Mouse (Mus musculus) neutrophil, adult 5-6 weeks (primary cell): ENCODE results near the gene Plpp1. TPM values are rescaled to one million over a fixed set of nuclear protein-coding genes. Genes with fewer than 3 reads are reported as not detected.

Experiments
- ATAC-seq: fragments of 151-379, 151-347 bp; 2 replicates; pipeline ENCODE4 v1.8.0; 2017; ENCODE audit warnings: mild to moderate bottlenecking, moderate TSS enrichment; ENCODE audit not compliant: insufficient number of reproducible peaks, poor library complexity, low FRiP score, severe bottlenecking; ENCODE audit errors: extremely low read depth
- total RNA-seq: library from RNA; stranded (forward); fragments of 200-1000 nt; gene quantifications from 2 replicates; pipeline ENCODE4 v1.2.3, GENCODE M21; 2017

Plpp1 gene
- total RNA-seq, 1 experiment from 2014 or later: 1.5 TPM

- no peak for ATAC-seq
These were observed 7.5 kb downstream of the Plpp1 start for GRCm38 (mm10) chr13:112807936-112808667.

GRCm38 (mm10) chr13:112809504-112810247, 9.1 kb downstream of the Plpp1 start:
- ATAC-seq: no peak

DNA sequence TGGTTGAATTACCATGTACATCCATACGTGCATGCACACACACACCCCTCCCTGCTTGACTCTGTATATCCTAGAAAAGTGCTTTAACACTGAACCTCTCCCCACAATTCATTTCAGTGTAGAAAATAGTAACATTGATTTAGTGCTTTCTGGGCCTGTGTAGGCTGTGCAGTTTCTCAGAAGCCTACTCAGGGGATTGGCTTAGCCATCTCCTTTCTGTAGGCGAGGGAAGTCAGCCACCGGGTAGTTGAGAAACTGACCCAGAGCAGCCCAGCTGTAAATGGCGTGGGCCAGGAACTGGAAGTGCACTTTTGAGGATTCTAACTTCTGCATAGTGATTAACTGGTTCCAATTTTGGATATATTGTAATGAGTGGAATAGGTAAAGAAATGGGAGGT, 9.7 kb downstream of the Plpp1 start:
- no peak for ATAC-seq

DNA sequence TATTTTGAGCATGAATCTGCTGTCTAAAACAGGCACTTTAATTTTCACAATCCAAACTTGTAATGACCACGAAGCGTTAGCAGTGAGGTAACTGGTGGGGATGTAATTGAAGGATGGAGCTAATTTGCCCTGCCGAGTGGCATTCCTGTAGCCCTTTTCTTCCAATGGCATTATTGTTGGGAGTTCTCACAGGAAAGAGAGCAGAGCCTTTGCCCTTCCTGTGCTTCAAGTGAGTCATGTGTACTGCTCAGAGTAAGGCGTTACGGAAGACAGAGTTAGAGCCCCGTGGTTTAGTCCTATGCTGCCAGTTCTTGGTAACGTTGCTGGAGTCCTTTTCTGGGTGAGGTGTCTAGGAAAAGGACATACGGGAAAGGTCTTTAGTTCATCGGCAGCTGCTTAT, 10.2 kb downstream of the Plpp1 start:
- ATAC-seq: no peak

- no peak for ATAC-seq
These were observed 11.3 kb downstream of the Plpp1 start for GRCm38 (mm10) chr13:112811708-112812403.

- no peak for ATAC-seq
These were observed 15.4 kb downstream of the Plpp1 start for GRCm38 (mm10) chr13:112815996-112816395.

DNA sequence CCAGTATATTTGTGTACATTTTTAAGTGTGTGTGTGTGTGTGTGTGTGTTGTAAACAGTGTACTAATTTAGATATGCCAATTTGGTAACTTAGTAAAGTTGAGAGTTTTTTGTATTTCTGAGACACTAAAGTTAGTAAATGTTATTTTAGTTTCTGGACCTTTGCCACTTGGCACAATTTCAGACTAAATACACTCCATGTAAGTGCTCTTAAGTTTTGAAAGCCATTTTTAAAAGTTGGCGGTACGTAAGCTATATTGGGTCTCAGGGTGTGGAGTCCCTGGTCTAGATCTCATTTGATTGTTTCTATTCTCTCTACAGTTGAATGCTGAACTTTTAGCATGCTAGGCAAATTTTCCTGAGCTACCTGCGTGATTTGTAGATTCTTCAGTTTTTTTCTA, 17.5 kb downstream of the Plpp1 start:
- ATAC-seq: no peak

GRCm38 (mm10) chr13:112822413-112822812, 21.8 kb downstream of the Plpp1 start:
- ATAC-seq: no peak

GRCm38 (mm10) chr13:112823236-112823910, 22.8 kb downstream of the Plpp1 start:
- no peak for ATAC-seq

- ATAC-seq: no peak
These were observed 23.5 kb downstream of the Plpp1 start for GRCm38 (mm10) chr13:112823911-112824648.

DNA sequence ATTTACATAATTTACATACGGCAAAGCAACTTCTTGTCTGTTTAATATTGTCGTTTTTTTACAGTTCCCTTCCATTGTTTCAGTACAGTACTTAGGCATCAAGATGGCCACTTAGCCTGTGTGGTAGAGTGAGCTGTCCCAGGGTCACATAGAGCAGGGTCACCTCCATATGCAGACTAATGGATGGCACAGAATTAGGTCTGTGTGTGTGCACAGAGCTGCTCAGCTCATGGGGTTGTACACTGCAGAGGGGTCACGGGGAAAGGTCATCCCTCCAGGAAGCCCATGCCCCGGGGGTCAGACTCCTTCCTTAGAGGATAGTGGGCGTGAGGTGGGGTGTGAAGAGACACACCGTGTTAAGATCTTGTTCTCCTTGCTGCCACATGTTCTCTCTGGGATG, 24.9 kb downstream of the Plpp1 start:
- ATAC-seq: no peak

- no peak for ATAC-seq
These were observed 29.0 kb downstream of the Plpp1 start for GRCm38 (mm10) chr13:112829619-112830018.

- ATAC-seq: no peak
These were observed 32.0 kb downstream of the Plpp1 start for GRCm38 (mm10) chr13:112832589-112832988.

GRCm38 (mm10) chr13:112833253-112833894, 32.8 kb downstream of the Plpp1 start:
- ATAC-seq: no peak

DNA sequence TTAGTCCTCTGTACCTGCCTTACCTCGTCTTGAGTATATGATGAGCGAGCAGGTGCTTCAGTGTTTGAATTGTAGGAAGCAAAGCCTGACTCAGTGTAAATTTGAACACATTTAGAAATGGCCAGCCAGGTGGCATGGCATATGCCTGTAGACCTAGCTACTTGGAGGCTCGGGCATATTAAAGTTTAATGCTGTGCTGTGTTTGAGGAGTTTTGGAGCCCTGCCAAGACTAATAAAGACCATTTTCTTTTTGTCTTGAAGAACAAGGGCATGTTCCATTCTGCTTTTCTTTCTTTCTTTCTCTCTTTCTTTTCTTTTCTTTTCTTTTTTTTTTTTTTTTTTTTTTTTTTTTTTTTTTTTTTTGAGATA, 33.3 kb downstream of the Plpp1 start:
- ATAC-seq: no peak

DNA sequence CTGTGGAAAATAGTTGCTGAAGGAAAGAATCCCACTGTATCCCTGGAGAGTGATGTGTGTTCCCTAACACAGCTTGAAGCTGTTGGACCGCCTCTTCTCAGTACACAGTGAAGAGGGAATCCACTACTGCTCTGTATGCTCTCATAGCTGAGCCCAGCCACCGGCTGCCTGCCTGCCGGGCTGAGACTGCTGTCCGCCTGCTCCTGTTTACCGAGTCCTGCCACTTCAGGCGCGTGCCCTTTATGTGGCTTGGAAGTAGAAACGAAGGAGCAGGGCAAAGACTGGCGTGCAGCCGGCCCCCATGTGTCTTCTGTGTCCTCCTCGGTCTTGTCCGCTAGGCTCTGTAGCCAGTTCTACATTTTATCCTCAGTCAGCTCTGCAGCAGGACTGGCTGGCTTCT, 34.5 kb downstream of the Plpp1 start:
- ATAC-seq: no peak

DNA sequence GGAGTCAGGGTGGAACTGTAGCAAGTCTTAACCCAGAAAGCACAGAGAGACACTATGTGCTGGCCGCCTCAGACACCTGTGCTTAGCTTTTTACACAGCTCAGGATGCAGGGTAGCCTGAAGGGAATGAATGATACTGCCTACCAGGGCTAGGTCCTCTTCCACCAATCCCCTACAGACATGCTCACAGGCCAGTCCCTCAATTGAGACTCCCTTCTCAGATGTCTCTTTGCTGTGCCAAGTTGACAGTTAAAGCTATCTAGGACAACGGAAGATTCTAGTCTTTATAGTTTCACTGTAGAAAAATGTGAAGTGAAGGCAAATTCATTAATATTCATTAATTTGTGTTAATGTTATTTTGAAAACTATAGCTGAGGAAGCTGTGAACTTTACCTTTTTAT, 36.4 kb downstream of the Plpp1 start:
- ATAC-seq: no peak

DNA sequence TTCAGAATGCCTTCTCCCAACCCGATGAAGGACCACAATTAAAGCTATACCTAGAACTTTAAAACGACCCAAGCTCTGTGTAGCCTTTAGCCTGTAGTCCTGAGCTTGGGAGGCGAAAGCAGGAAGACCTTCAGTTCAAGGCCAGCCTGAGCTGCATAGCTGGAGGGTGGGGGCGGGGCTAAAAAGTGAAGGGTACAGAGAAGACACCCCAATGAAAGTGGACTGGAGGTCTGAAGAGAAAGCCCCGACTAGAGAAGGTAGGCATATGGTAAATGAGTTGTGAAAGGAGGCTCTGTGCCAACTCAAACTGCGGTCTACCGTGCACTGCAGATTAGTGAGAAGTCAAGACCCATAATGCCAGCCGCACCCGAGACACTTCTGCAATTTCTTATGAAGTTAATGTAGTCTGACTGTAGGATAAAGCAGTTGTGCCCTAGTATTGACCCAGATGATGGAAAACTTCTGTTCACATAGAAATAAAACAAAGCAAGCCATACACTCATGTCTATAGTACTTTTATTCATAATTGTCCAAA, 37.1 kb downstream of the Plpp1 start:
- ATAC-seq: no peak
